Mouse (Mus musculus): ENCODE measurements around the gene Kcna2. TPM values are rescaled to one million over a fixed set of nuclear protein-coding genes. Genes with fewer than 3 reads are reported as not detected.

Kcna2 gene
- 0.16 to 0.39 TPM (median 0.22 TPM) in 4 replicates for total RNA-seq (2023; ENCODE audit: inconsistent age)

DNA sequence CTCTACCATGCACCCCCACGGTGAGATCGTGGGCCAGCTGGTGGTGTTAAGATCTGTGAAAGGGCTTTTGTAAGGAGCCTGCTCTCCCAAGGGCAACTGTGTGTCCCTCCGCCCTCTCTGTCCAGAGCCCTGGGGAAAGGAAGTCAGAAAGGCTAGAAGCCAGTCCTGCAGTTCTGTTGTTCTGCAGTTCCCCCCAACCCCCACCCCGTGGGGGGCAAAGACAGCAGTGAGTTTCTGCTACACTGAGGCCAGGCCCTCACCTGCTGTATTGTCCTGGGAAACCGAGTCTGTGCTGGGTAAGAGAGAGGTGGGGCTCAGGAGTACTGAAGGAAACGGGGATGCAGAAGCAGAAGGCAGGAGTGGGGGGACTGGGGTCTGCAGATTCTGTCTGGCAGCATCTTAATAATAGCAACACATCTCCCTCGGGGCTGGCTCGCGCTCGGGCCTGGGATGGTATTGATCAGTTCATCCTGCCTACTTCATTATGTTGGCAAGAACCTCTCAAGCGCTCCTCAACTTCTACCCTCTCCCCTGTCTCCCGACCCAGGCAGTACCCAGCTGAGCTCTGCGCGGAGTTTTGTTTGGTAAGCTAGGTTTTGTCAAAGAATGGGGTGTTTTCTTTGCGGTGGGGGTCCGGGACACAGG is at the start of gene Kcna2:
Kcna2 (plus strand) TSS at position 336 of the 645 bp plus-strand sequence.

Other genes with a start within 250 kb of the Kcna2 start
- gene Kcna3, start 65.0 kb upstream of the Kcna2 start, total RNA-seq (2023; ENCODE audit: inconsistent age) = 38.7 to 43.4 TPM (median 39.0 TPM) in 4 replicates
- not detected in 4 replicates for gene Kcna10, start 81.9 kb downstream of the Kcna2 start, total RNA-seq (2023; ENCODE audit: inconsistent age)
- gene Cym, start 120.6 kb downstream of the Kcna2 start, total RNA-seq (2023; ENCODE audit: inconsistent age) = not detected in 4 replicates
- gene A630076J17Rik, start 129.5 kb downstream of the Kcna2 start, total RNA-seq (2023; ENCODE audit: inconsistent age) = not detected in 4 replicates
- not detected in 4 replicates for gene Prok1, start 138.6 kb downstream of the Kcna2 start, total RNA-seq (2023; ENCODE audit: inconsistent age)
- gene Lamtor5, start 177.7 kb downstream of the Kcna2 start, total RNA-seq (2023; ENCODE audit: inconsistent age) = 44.5 to 56.1 TPM (median 48.4 TPM) in 4 replicates
- gene Slc16a4, start 190.1 kb downstream of the Kcna2 start, total RNA-seq (2023; ENCODE audit: inconsistent age) = 0.42 to 0.90 TPM (median 0.59 TPM) in 4 replicates
- 62.7 to 70.0 TPM (median 66.3 TPM) in 4 replicates for gene Rbm15, start 232.5 kb downstream of the Kcna2 start, total RNA-seq (2023; ENCODE audit: inconsistent age)